Mouse (Mus musculus) heart, embryonic 11.5 days (tissue): ENCODE measurements around the gene Olfr522. TPM values are rescaled to one million over a fixed set of nuclear protein-coding genes. Genes with fewer than 3 reads are reported as not detected.

ENCODE experiments used
- ATAC-seq: fragments of 200-750 bp; cut with Nextera tagmentation; replicated peaks from 2 replicates; pipeline ENCODE4 v1.8.0; 2017; ENCODE audit warnings: moderate library complexity; ENCODE audit not compliant: insufficient number of reproducible peaks, low FRiP score, low TSS enrichment
- H3K27ac ChIP-seq: fragments of 300-500 bp; sonication (generic); 2 replicates; pipeline ENCODE4 v1.5.1; 2014; ENCODE audit warnings: mild to moderate bottlenecking, low read depth, low read length
- H3K27me3 ChIP-seq: fragments of 300-500 bp; sonication (generic); 2 replicates; pipeline ENCODE4 v1.6.1; 2014; ENCODE audit warnings: mild to moderate bottlenecking, low read length, mixed read lengths; ENCODE audit not compliant: control insufficient read depth, insufficient read depth
- H3K36me3 ChIP-seq: fragments of 300-500 bp; sonication (generic); 2 replicates; pipeline ENCODE4 v1.6.1; 2014; ENCODE audit warnings: mild to moderate bottlenecking, low read length, moderate library complexity, mixed read lengths; ENCODE audit not compliant: control insufficient read depth, insufficient read depth
- H3K4me1 ChIP-seq: fragments of 300-500 bp; sonication (generic); 2 replicates; pipeline ENCODE4 v1.6.1; 2014; ENCODE audit warnings: low read length; ENCODE audit not compliant: control insufficient read depth, insufficient read depth
- H3K4me2 ChIP-seq: fragments of 300-500 bp; sonication (generic); 2 replicates; pipeline ENCODE4 v1.6.1; 2014; ENCODE audit warnings: mild to moderate bottlenecking, moderate library complexity
- H3K4me3 ChIP-seq: fragments of 300-500 bp; sonication (generic); 2 replicates; pipeline ENCODE4 v1.5.1; 2014; ENCODE audit warnings: low read depth, low read length
- H3K9ac ChIP-seq: fragments of 300-500 bp; sonication (generic); 2 replicates; pipeline ENCODE4 v1.6.1; 2014; ENCODE audit warnings: mild to moderate bottlenecking, low read depth, low read length, moderate library complexity
- H3K9me3 ChIP-seq: fragments of 300-500 bp; sonication (generic); replicated peaks from 2 replicates; pipeline ENCODE4 v1.6.1; 2016; ENCODE audit warnings: low read length; ENCODE audit not compliant: control insufficient read depth
- WGBS: fragments of 180-500 bp; shearing (Covaris S2); extraction: QIAGEN DNeasy Blood & Tissue Kit; methylation state at CpG from one replicate; pipeline ENCODE4 v1.1.7; 2014; ENCODE audit not compliant: insufficient replicate concordance; 5-methylcytosine and 5-hydroxymethylcytosine counted together
- polyA plus RNA-seq: library from polyadenylated mRNA; unstranded; fragments of >200 nt; fragmentation: Nextera tagmentation; extraction: Ambion mirVana; gene quantifications from 2 replicates; pipeline ENCODE4 v1.2.1, GENCODE M21; 2014

The Olfr522 gene
- polyA plus RNA-seq, 1 experiment from 2014 or later: not detected

DNA sequence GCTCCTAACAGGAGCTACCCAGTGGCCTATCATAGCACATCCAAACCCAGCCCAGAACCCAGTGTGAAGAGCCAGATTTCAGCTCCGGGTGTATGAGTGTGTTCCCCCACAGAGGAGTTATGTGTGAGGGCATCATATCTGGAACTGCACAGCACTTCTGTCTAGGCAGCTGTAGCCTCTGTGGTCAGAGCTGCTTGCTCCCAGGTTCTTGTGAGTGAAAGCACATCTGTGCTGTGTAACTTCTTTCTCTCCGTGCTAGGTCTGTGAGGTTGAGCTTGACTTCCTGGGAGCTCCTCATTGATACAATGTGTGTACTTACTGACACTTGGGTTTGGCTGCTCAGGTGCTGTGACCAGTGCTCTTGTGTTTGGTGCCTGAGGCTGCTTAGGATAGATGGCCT, 28.3 kb upstream of the Olfr522 start:
- Histone ChIP-seq H3K4me1 (no peaks in the 10 kb centered on the region), H3K27ac (no peak overlapping the region), H3K9me3 (no peaks in the 10 kb centered on the region), H3K36me3 (no peaks in the 10 kb centered on the region), H3K4me2 (no peak overlapping the region), H3K4me3 (no peak overlapping the region), H3K9ac (no peak overlapping the region), H3K27me3 (no peaks in the 10 kb centered on the region)
- no peak for ATAC-seq
- 81% methylated on average over 2 of the region's 2 CpGs for WGBS

DNA sequence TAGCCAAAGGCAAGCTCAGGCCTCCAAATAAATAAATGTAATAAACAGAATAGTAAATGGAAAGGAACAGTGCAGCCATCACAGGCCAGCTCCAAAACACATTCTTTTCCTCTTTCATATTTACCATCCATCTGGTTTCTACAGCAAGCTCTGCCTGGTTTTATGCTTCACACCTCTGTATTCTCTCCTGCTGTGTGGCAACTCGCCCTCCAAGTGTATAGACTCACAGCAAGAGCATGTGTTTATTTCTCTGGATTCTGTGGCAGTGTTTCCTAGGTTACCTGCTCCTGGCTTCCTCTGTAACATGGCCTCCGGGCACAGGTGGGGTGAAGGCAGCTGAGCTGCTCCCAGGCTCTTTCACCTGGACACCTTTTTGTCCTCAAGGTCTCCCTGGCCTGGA, 27.9 kb upstream of the Olfr522 start:
- Histone ChIP-seq H3K36me3 (no peaks in the 10 kb centered on the region), H3K9ac (no peak overlapping the region), H3K4me2 (no peak overlapping the region), H3K27ac (no peak overlapping the region), H3K27me3 (no peaks in the 10 kb centered on the region), H3K4me3 (no peak overlapping the region), H3K9me3 (no peaks in the 10 kb centered on the region), H3K4me1 (no peaks in the 10 kb centered on the region)
- 59% methylated on average over 2 of the region's 2 CpGs for WGBS
- no peak for ATAC-seq

- Histone ChIP-seq H3K4me3 (no peak overlapping the region), H3K27me3 (no peaks in the 10 kb centered on the region), H3K9ac (no peak overlapping the region), H3K9me3 (no peaks in the 10 kb centered on the region), H3K36me3 (no peaks in the 10 kb centered on the region), H3K4me1 (no peaks in the 10 kb centered on the region), H3K27ac (no peak overlapping the region), H3K4me2 (no peak overlapping the region)
- no peak for ATAC-seq
- 86% methylated on average over 1 of the region's 1 CpGs for WGBS
These were observed 25.9 kb upstream of the Olfr522 start for GRCm38 (mm10) chr7:140190435-140190834.

DNA sequence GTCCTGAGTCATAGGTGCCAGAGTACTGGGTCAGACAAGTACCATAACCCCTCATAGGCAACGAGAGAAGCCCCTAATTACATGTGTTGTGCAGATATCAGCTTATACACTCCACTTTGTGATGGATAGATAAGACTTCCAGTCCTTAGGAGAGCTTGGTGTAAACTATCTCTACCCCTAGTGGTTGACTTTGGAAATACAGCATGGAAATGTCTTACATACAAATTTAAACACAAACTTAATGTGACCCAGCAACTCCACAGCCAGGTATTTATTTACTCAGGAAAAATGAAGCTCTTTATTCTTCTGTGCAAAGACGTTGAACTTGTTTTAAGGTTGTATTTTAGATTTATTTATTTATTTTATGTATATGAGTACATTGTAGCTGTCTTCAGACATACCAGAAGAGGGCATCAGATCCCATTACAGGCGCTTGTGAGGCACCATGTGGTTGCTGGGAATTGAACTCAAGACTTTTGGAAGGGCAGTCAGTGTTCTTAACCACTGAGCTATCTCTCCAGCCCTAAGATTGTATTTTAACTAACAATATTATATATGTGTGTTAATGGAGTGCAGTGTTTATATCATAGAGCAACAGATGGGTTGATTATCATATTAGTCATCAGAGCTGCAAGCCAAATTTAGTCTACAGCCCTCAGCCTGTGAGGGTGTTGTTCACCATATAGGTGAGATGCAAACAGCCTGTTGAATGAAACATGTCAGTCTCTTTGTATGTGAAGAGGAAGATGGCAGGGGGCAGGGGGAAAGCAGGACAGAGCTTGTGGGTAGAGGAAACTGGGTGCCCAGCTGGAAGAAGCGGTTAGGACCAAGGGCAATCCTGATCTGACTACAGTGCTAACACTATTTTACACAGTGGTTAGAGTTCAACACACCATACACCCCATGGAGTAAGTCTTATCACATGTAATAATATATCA, 24.1 kb upstream of the Olfr522 start:
- H3K9me3 ChIP-seq: no peaks in the 10 kb centered on the region
- no peak overlapping the region for H3K4me2 ChIP-seq
- H3K27me3 ChIP-seq: no peaks in the 10 kb centered on the region
- no peaks in the 10 kb centered on the region for H3K4me1 ChIP-seq
- H3K27ac ChIP-seq: no peak overlapping the region
- no peak overlapping the region for H3K9ac ChIP-seq
- WGBS: 57% methylated on average over 4 of the region's 4 CpGs
- ATAC-seq: no peak
- no peaks in the 10 kb centered on the region for H3K36me3 ChIP-seq
- no peak overlapping the region for H3K4me3 ChIP-seq

DNA sequence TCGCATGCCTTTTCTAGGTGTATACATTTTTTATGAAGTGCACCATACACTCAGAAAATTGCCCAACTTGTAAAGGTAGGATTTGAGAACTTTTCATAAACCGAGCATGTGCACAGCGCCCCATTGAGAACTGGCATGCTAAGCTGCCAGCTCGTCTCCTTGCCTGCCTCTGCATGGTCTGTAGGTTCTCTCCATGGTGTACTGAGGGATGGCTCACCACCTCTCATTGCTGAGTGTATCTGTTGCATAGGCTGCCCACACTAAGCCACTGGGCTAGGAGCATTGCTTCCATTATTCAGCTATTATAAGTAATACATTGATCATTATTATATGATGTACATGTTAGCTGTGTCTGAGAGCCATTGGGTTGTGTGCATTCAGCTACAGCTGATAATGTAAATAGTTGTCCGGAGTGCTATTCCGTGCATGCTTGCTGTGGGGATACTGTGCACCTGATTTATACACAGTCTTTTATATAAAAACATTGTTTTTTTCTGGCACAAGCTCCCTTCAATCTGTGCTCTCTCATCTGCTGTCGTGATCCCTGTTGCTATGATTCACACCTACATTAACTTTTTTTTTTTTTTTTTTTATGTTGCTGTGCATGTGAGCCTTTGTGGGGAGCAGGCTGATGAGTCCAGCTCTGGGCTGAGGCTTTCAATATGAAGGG, 23.3 kb upstream of the Olfr522 start:
- H3K27me3 ChIP-seq: no peaks in the 10 kb centered on the region
- H3K36me3 ChIP-seq: no peaks in the 10 kb centered on the region
- no peak overlapping the region for H3K9ac ChIP-seq
- no peak for ATAC-seq
- no peak overlapping the region for H3K27ac ChIP-seq
- H3K4me1 ChIP-seq: no peaks in the 10 kb centered on the region
- 72% methylated on average over 7 of the region's 7 CpGs for WGBS
- H3K4me2 ChIP-seq: no peak overlapping the region
- H3K4me3 ChIP-seq: no peak overlapping the region
- H3K9me3 ChIP-seq: no peaks in the 10 kb centered on the region

DNA sequence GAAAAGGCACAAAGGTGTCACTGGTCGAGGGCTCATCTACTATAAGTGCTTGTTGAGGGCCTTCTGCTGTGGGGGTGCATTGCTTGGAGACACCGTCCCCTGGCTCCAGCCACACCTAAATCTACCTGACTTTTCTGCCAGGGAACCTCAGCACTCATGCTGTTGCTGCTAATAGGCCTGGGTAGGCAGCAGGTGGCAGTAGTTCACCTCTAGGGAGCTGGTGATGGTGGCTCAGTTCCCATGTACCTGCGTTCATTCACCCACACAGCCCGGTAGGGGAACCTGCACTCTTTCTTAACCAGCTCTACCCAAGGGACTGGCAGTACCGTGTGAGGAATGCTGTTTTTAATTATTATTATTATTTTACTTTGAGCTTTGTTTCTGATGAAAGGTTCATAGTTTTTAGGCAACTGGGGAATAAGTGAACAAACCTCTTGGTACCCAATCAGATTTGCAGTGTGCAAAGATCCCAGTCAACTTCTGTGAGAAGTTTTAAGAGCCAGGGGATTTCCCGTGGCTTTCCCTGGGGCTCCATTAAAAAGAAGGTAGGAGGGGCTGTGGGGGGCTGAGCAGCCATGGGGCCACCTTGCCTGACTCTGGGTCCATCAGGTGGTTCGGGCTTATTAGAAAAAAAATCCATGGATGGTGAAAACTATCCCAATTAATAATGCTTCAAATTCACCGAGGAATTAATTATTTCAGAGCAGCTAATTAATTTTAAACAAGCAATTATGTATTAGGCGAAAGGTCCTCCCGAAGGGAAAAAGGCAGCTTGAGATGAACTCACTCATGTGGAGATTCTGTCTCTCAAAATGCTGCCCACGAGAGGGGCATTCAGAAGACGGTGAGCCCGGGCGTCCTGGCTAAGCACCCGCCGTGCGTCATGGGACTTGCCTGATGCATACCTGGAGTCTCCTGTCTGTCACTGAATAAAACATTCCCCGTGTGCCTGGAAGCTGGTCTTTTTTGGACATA, 22.4 kb upstream of the Olfr522 start:
- Histone ChIP-seq H3K4me1 (no peaks in the 10 kb centered on the region), H3K4me2 (no peak overlapping the region), H3K36me3 (no peaks in the 10 kb centered on the region), H3K9me3 (no peaks in the 10 kb centered on the region), H3K27ac (no peak overlapping the region), H3K4me3 (no peak overlapping the region), H3K9ac (no peak overlapping the region), H3K27me3 (no peaks in the 10 kb centered on the region)
- WGBS: 62% methylated on average over 18 of the region's 18 CpGs
- ATAC-seq: no peak

DNA sequence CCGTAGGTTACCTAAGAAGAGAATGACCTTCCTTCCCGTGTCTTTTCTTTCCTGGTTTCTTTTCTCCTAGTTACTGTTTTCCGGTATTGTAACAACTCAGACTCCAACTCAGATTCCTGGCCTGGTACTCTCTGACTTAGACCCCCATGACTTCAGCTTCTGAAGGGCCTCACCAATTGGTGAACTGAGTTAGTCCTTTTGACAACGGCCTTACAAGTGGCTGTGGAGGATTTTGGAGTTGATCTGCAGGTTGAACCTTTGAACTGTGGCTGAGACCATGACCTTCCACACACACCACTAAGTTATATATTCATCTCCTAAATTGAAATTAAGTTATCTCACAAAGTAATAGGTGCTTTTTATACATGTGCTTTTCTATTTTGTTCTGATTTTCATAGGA, 19.6 kb upstream of the Olfr522 start:
- WGBS: 75% methylated on average over 4 of the region's 4 CpGs
- no peaks in the 10 kb centered on the region for H3K36me3 ChIP-seq
- no peaks in the 10 kb centered on the region for H3K27me3 ChIP-seq
- H3K4me1 ChIP-seq: no peaks in the 10 kb centered on the region
- no peak overlapping the region for H3K4me2 ChIP-seq
- H3K27ac ChIP-seq: no peak overlapping the region
- ATAC-seq: no peak
- no peaks in the 10 kb centered on the region for H3K9me3 ChIP-seq
- H3K9ac ChIP-seq: no peak overlapping the region
- H3K4me3 ChIP-seq: no peak overlapping the region

DNA sequence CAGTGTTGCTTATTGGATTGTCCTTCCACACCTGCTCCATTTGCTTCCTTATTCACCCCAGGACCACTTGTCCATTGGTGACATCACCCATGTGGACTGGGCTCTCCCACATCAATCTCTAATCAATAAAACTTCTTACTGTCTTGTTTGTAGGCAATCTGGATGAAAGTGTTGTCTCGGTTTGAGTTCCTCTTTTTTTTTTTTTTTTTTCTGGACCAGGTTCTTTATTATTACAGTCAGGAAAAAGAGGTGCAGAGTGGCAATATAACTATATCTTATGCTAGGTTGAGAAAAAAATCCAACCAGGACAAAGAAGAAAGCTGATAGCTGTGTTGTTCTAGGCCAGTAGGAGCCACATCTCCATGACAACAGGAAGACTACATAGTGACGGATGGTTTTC, 16.1 kb upstream of the Olfr522 start:
- no peaks in the 10 kb centered on the region for H3K4me1 ChIP-seq
- H3K4me3 ChIP-seq: no peak overlapping the region
- no peaks in the 10 kb centered on the region for H3K27me3 ChIP-seq
- ATAC-seq: no peak
- H3K27ac ChIP-seq: no peak overlapping the region
- 77% methylated on average over 2 of the region's 2 CpGs for WGBS
- no peaks in the 10 kb centered on the region for H3K9me3 ChIP-seq
- no peaks in the 10 kb centered on the region for H3K36me3 ChIP-seq
- no peak overlapping the region for H3K9ac ChIP-seq
- H3K4me2 ChIP-seq: no peak overlapping the region
